Mouse (Mus musculus) forebrain, embryonic 13.5 days (tissue): Measurements from ENCODE around the gene Gm20388. TPM values are rescaled to one million over a fixed set of nuclear protein-coding genes. Genes with fewer than 3 reads are reported as not detected.
"Not testable (repeated sequence)": the region's sequence is repeated elsewhere in the genome, so short reads cannot be mapped to it uniquely, and the experiment has no call there.

Experiments
- ATAC-seq: fragments of 200-750 bp; cut with Nextera tagmentation; 2 replicates; pipeline ENCODE4 v1.8.0; 2017
- H3K27ac ChIP-seq: fragments of 300-500 bp; sonication (generic); 2 replicates; pipeline ENCODE4 v1.5.1; 2015; ENCODE audit warnings: inconsistent platforms, mild to moderate bottlenecking, moderate library complexity
- H3K27me3 ChIP-seq: fragments of 300-500 bp; sonication (generic); 2 replicates; pipeline ENCODE4 v1.6.1; 2015; ENCODE audit warnings: mild to moderate bottlenecking, inconsistent platforms
- H3K36me3 ChIP-seq: fragments of 300-500 bp; sonication (generic); 2 replicates; pipeline ENCODE4 v1.6.1; 2015; ENCODE audit warnings: mild to moderate bottlenecking, inconsistent platforms; ENCODE audit not compliant: poor library complexity, severe bottlenecking
- H3K4me1 ChIP-seq: fragments of 300-500 bp; sonication (generic); 2 replicates; pipeline ENCODE4 v1.6.1; 2015; ENCODE audit warnings: inconsistent platforms
- H3K4me2 ChIP-seq: fragments of 300-500 bp; sonication (generic); 2 replicates; pipeline ENCODE4 v1.6.1; 2015; ENCODE audit warnings: inconsistent platforms, mild to moderate bottlenecking, moderate library complexity
- H3K4me3 ChIP-seq: fragments of 300-500 bp; sonication (generic); 2 replicates; pipeline ENCODE4 v1.5.1; 2015; ENCODE audit warnings: mild to moderate bottlenecking, inconsistent platforms
- H3K9ac ChIP-seq: fragments of 300-500 bp; sonication (generic); 2 replicates; pipeline ENCODE4 v1.6.1; 2015; ENCODE audit warnings: mild to moderate bottlenecking, inconsistent platforms
- H3K9me3 ChIP-seq: fragments of 300-500 bp; sonication (generic); replicated peaks from 2 replicates; pipeline ENCODE4 v1.6.1; 2016; ENCODE audit warnings: inconsistent platforms
- WGBS: fragments of 180-500 bp; shearing (Covaris S2); methylation state at CpG from one replicate; pipeline ENCODE4 v1.1.7; 2015; 5-methylcytosine and 5-hydroxymethylcytosine counted together
- polyA plus RNA-seq: library from polyadenylated mRNA; unstranded; fragments of >200 nt; fragmentation: Nextera tagmentation; extraction: Ambion mirVana; gene quantifications from 2 replicates; pipeline ENCODE4 v1.2.1, GENCODE M21; 2015

The Gm20388 gene
- polyA plus RNA-seq, 1 experiment from 2014 or later: 5.6 TPM

DNA sequence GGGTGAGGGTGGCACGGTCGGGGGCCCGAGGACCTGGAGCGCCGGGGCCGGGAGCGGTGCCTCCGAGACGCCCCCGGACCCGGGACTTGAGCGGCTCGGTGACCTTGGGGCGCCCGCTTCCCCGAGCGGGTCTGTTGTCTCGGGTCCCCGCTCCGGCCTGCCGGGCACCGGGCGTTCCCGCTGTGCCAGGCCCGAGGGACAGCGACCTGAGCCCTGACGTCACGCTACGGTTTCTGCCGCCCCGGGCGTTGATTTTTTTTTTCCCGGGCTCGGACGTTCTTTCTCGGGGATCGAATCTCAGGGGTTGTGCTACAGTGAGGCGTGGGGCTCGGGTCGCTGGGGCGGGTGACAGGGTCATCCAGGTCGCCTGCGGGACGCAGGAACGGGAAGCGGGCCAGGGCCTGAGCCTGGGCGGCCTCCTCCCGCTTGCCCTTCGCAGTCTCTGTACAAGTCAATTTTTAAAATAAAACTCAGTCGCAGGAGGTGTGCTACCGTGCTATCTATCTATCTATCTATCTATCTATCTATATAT, 757.8 kb downstream of the Gm20388 start, which contains the start of gene Emc8:
Gene Emc8 (minus strand): TSS at position 200 of the 532 bp plus-strand sequence.
- H3K27ac ChIP-seq: peak within 1 kb of the TSS; percentile 81
- WGBS: 1% methylated on average over 38 of the region's 51 CpGs
- peak within 1 kb of the TSS; percentile 94 for H3K9ac ChIP-seq
- H3K4me2 ChIP-seq: peak within 1 kb of the TSS; percentile 93
- H3K4me1 ChIP-seq: peaks cover 55% of the 10 kb centered on the region
- no peaks in the 10 kb centered on the region for H3K27me3 ChIP-seq
- peak within 1 kb of the TSS; percentile 86 for H3K4me3 ChIP-seq
- no peak for ATAC-seq
- H3K9me3 ChIP-seq: no peaks in the 10 kb centered on the region
- H3K36me3 ChIP-seq: peaks cover 37% of the 10 kb centered on the region

DNA sequence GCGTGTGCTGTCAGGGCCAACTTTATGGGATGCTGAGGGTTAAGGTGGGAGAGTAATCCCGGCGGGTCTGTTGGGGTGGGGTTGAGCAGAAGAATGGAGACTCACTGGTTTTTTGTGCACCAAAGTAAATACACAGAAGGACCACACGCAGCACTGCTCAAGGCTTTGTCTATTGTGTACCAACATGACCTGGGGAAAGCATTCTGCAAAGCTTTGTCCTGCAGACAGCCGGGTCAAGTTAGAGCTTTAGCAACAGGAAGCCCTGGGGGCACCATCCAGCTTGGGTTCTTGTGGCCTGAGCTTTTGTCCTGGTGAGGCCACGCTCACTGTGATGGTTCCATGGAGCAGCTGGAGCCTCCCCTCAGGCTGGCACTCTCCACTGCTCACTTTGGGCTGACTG, 761.1 kb downstream of the Gm20388 start:
- no peak overlapping the region for H3K4me3 ChIP-seq
- H3K9me3 ChIP-seq: no peaks in the 10 kb centered on the region
- H3K36me3 ChIP-seq: peaks cover 58% of the 10 kb centered on the region
- peaks cover 23% of the 10 kb centered on the region for H3K4me1 ChIP-seq
- no peak overlapping the region for H3K27ac ChIP-seq
- no peak for ATAC-seq
- no peak overlapping the region for H3K9ac ChIP-seq
- no peak overlapping the region for H3K4me2 ChIP-seq
- no peaks in the 10 kb centered on the region for H3K27me3 ChIP-seq
- 54% methylated on average over 6 of the region's 6 CpGs for WGBS

DNA sequence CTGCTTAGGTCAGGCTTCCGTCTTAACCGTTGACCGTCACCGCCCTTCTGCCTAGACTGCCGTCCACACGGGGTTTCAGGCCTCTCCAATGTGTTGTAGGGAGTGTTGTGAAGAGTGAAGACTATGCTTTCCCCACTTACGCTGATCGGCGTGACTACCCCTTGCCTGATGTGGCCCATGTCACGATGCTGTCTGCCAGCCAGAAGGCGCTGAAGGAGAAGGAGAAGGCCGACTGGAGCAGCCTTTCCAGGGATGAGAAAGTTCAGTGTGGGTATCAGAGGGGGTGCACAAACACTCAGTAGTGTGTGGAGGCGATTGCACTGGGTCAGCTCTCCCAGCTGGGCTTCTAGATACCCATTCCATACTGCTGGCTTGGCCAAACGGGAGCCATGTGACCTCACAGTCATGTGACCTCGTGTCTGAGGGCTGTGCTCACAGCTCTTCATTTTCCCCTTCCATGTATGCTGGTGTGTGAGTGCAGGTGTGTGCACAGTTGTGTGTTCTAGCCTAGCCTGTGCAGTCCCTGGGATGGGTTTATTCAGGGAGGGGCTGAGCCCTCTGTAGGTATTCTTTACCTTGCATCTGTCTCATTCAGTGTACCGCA, 762.1 kb downstream of the Gm20388 start:
- 93% methylated on average over 16 of the region's 16 CpGs for WGBS
- no peak for ATAC-seq
- H3K27ac ChIP-seq: no peak overlapping the region
- H3K4me3 ChIP-seq: no peak overlapping the region
- H3K9me3 ChIP-seq: no peaks in the 10 kb centered on the region
- peaks cover 18% of the 10 kb centered on the region for H3K4me1 ChIP-seq
- no peaks in the 10 kb centered on the region for H3K27me3 ChIP-seq
- no peak overlapping the region for H3K4me2 ChIP-seq
- H3K36me3 ChIP-seq: peaks cover 58% of the 10 kb centered on the region
- no peak overlapping the region for H3K9ac ChIP-seq

DNA sequence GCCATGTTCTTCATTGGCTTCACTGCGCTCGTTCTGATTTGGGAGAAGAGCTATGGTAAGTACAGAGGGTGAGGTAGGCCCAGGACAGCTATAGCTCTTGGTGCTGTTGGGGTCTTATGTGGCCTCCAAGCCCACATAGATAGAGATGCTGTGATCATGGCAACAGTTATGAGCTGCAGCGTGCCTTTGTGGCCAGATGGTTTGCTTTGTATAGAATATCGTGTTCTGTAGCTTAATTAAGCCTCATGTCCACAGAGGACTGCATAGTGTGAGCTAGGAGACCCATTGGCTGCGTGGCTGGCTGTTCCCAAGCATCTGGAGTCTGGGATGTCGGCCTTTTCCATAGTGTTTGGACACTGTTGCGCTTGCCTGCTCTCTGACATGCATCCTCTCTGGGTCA, 762.7 kb downstream of the Gm20388 start:
- no peak for ATAC-seq
- peaks cover 18% of the 10 kb centered on the region for H3K4me1 ChIP-seq
- H3K4me2 ChIP-seq: no peak overlapping the region
- H3K27ac ChIP-seq: no peak overlapping the region
- WGBS: 94% methylated on average over 7 of the region's 7 CpGs
- no peak overlapping the region for H3K9ac ChIP-seq
- no peak overlapping the region for H3K4me3 ChIP-seq
- peaks cover 58% of the 10 kb centered on the region for H3K36me3 ChIP-seq
- H3K27me3 ChIP-seq: no peaks in the 10 kb centered on the region
- H3K9me3 ChIP-seq: no peaks in the 10 kb centered on the region

DNA sequence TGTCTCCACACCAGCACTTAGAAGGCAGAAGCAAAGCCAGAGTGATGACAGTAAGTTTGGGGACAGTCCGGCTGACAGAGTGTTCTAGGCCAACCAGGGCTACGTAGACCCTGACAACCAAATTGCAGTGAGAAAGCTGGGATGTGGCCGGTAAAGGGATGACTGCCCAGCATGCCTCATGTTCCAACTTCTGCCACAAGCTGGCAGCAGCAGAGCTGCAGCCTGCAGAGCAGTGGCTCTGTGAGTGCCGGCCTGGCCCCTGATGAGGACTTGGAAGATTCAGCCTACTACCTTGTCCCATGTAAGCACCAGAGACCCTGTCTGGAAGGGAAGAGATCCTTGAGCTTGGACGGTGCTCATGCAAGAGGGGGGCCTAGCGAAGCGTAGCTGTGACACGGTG, 765.1 kb downstream of the Gm20388 start:
- Histone ChIP-seq H3K4me1 (peaks cover 6% of the 10 kb centered on the region), H3K9ac (no peak overlapping the region), H3K4me2 (no peak overlapping the region), H3K36me3 (peaks cover 49% of the 10 kb centered on the region), H3K9me3 (no peaks in the 10 kb centered on the region), H3K27me3 (no peaks in the 10 kb centered on the region), H3K27ac (no peak overlapping the region), H3K4me3 (no peak overlapping the region)
- ATAC-seq: no peak
- 76% methylated on average over 8 of the region's 8 CpGs for WGBS

DNA sequence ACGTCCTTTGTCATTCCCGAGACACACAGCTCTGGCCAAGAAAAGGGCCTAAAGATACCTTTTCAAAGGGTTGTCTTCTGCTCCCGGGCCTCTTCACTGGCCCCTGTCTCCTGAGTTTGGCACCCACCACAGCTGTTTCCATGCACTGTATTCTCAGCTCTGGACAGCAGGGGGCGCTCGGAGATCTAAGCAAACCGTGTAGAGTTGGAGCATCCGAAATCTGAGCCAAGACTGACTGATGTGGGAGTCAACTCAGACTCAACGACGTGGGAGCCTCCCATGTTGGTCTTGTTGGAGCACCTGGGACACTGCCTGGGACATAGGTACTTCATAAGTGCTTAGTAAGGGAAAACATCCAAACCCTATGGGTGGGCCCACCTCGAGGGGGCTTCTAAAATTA, 767.8 kb downstream of the Gm20388 start:
- no peak overlapping the region for H3K4me2 ChIP-seq
- no peak overlapping the region for H3K9ac ChIP-seq
- H3K4me1 ChIP-seq: no peaks in the 10 kb centered on the region
- ATAC-seq: peak; percentile 66
- no peaks in the 10 kb centered on the region for H3K9me3 ChIP-seq
- no peak overlapping the region for H3K27ac ChIP-seq
- H3K36me3 ChIP-seq: peaks cover 21% of the 10 kb centered on the region
- WGBS: 13% methylated on average over 10 of the region's 10 CpGs
- H3K4me3 ChIP-seq: no peak overlapping the region
- H3K27me3 ChIP-seq: no peaks in the 10 kb centered on the region

DNA sequence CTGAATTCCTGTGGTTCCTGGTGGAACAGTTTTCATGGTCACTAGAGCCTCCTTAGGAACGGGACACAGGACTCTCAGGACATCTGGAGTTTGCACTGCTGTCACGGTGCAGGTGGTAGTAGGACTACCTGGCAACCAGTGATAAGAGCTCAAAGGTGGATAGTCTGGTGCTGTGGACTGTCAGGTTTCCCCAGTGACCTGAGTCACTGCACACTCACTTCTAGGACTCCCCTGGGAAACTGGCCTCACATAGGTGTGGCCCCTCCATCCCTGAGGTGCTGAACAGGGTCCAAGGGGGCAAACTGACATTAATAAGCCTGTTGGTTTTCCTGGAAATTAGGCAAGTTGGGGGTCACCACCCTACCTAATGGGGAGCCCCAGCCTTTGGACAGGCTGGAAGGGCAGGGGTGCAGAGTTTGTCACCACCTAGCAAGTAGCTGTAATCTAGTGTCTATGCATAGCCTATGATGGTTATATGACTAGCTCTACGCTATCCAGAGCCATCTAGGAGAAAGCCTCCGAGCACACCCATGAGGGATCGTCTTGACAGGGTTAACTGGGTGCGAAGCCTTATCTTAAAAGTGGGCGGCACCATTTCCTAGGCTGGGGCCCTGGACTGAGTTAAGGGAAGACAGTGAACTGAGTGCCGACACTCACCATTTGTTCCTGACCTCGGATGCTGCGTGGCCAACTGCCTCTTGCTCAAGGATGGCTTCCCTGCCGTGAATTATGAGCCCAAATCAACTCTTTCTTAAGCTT, 769.2 kb downstream of the Gm20388 start:
- Histone ChIP-seq H3K4me2 (no peak overlapping the region), H3K36me3 (peaks cover 12% of the 10 kb centered on the region; the same call in 1 of the 2 replicates), H3K4me3 (no peak overlapping the region), H3K9me3 (no peaks in the 10 kb centered on the region), H3K9ac (no peak overlapping the region), H3K4me1 (no peaks in the 10 kb centered on the region), H3K27me3 (no peaks in the 10 kb centered on the region), H3K27ac (no peak overlapping the region)
- 82% methylated on average over 11 of the region's 11 CpGs for WGBS
- ATAC-seq: no peak

DNA sequence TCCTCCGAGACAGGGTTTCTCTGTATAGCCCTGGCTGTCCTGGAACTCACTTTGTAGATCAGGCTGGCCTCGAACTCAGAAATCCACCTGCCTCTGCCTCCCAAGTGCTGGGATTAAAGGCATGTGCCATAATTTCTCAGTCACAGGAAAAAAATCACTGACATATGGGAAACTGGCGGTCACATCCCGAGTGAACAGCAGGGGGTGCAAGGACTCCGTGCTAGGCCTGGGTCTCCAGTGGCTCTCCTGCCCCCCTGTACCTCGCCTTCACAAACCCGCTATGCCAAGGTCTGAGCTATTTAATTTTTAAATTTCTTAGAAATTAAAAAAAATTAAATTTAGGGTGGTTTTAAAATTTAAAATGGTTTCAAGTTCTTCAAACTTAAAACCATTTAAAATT, 769.8 kb downstream of the Gm20388 start:
- H3K9me3 ChIP-seq, H3K27ac ChIP-seq, H3K4me2 ChIP-seq, H3K4me1 ChIP-seq, H3K27me3 ChIP-seq, H3K4me3 ChIP-seq, ATAC-seq, H3K36me3 ChIP-seq, H3K9ac ChIP-seq: not testable (repeated sequence)
- 67% methylated on average over 7 of the region's 7 CpGs for WGBS

DNA sequence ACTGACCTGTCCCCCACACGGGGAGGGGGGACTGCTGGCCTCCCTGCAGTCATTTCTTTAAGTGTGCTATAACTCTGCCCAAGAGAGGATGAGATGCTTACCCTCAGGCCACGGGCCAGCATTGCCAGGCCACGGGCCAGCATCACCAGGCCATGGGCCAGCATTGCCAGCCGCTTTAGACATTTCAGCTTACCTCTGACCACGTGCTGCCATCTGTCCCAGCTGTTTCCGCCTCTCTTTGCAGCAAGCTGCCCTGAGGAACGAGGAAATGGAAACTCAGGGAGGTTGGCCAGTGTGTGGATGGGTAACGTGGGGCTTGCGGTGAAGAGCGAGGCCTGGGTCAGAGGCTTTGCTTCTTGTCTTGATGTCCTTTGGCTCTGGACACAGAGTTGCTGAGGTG, 770.5 kb downstream of the Gm20388 start:
- H3K9ac ChIP-seq: no peak overlapping the region
- ATAC-seq: no peak
- H3K36me3 ChIP-seq: no peaks in the 10 kb centered on the region
- H3K4me3 ChIP-seq: no peak overlapping the region
- no peaks in the 10 kb centered on the region for H3K9me3 ChIP-seq
- H3K27me3 ChIP-seq: no peaks in the 10 kb centered on the region
- WGBS: 79% methylated on average over 10 of the region's 10 CpGs
- no peak overlapping the region for H3K4me2 ChIP-seq
- no peaks in the 10 kb centered on the region for H3K4me1 ChIP-seq
- no peak overlapping the region for H3K27ac ChIP-seq

DNA sequence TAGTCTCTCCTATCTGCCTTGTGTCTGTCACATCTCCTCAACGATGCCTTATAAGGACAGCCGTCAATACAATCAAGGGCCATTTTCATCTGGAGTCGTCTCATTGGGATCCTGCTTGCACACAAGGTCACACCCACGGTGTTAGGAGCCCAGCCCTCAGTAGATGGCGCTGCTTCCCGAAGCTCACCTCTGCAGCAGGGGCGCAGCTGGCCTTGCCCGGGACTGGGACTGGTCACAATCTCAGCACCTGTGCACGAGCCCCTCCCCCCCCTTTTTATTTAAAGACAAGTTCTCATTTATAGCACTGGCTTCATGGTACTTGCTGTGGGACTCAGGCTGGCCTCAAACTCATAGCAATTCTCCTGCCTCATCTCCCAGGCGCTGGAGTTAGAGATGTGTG, 773.0 kb downstream of the Gm20388 start:
- Histone ChIP-seq H3K4me2 (no peak overlapping the region), H3K27ac (no peak overlapping the region), H3K36me3 (no peaks in the 10 kb centered on the region), H3K27me3 (0 out of 2 replicates have a peak, but pooled peaks cover 3% of the 10 kb centered on the region), H3K9ac (no peak overlapping the region), H3K4me1 (no peaks in the 10 kb centered on the region), H3K9me3 (no peaks in the 10 kb centered on the region), H3K4me3 (no peak overlapping the region)
- ATAC-seq: no peak
- 14% methylated on average over 10 of the region's 10 CpGs for WGBS

DNA sequence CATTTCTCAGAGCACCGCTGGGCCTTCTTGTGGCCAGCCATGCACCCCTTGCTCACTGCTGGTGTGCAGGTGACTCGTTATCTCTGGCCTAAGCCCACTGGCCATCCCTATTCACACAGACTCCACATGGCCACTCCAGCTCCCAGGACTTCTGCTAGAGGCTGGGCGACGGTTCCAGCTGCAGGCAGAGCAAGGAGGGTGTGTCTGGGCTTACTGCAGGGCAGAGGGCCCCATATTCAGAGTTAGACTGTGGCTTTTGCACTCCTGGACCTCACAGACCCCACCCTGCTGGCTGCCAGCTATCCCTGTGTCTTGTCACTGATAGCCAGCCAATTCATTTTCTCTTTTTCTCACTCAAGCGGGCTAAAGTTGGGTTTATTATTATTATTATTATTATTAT, 773.4 kb downstream of the Gm20388 start:
- Histone ChIP-seq H3K9ac (no peak overlapping the region), H3K36me3 (no peaks in the 10 kb centered on the region), H3K4me2 (no peak overlapping the region), H3K4me1 (no peaks in the 10 kb centered on the region), H3K9me3 (no peaks in the 10 kb centered on the region), H3K27ac (no peak overlapping the region), H3K27me3 (peaks cover 3% of the 10 kb centered on the region; the same call in 1 of the 2 replicates), H3K4me3 (no peak overlapping the region)
- 54% methylated on average over 5 of the region's 5 CpGs for WGBS
- ATAC-seq: no peak

DNA sequence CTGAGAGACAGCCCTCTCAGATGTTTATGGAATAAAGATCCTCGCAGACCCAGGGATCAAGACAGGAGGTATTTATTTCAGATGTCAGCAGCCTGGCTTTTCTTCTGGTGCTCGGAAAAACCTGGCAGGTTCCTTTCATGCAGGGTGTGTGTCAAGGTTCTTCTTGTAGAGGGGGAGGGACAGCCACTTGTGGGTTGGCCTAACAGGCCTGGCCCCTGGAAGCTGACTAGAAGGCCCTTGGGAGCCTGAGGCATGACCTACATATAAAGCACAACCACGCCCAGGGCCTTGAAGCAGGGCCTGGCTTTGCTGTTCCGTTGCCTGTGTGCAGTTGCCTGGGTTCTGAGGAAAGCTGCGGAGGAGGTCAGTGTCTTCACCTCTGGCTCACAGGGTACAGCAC, 774.5 kb downstream of the Gm20388 start:
- H3K4me3 ChIP-seq: no peak overlapping the region
- no peak overlapping the region for H3K27ac ChIP-seq
- H3K36me3 ChIP-seq: no peaks in the 10 kb centered on the region
- no peak for ATAC-seq
- no peaks in the 10 kb centered on the region for H3K4me1 ChIP-seq
- 75% methylated on average over 5 of the region's 5 CpGs for WGBS
- no peak overlapping the region for H3K9ac ChIP-seq
- no peak overlapping the region for H3K4me2 ChIP-seq
- no peaks in the 10 kb centered on the region for H3K9me3 ChIP-seq
- peaks cover 3% of the 10 kb centered on the region; the same call in 1 of the 2 replicates for H3K27me3 ChIP-seq
